Mouse (Mus musculus): ENCODE data around the gene Opn4. TPM values are rescaled to one million over a fixed set of nuclear protein-coding genes. Genes with fewer than 3 reads are reported as not detected.

Opn4 gene
- polyA plus RNA-seq, 1 experiment, result not detected

GRCm38 (mm10) chr14:34585358-34586105, 14.4 kb downstream of the Opn4 start:
- Histone ChIP-seq H3K27me3 (replicated peaks) (peaks cover 52% of the 10 kb centered on the region), H3K36me3 (replicated peaks; ENCODE audit: low read length) (no peaks in the 10 kb centered on the region), H3K4me3 (replicated peaks) (no peak overlapping the region), H3K4me1 (peaks cover 3% of the 10 kb centered on the region; the same call in 1 of the 2 replicates), H3K9me3 (no peaks in the 10 kb centered on the region)
- no peak for TF ChIP-seq GATA1 (IDR thresholded peaks at IDR 0.05; ENCODE audit: borderline replicate concordance, low read length)
- no peak for TF ChIP-seq FLI1 (IDR thresholded peaks at IDR 0.05; ENCODE audit: low read length)

GRCm38 (mm10) chr14:34582740-34583427, 17.1 kb downstream of the Opn4 start:
- Histone ChIP-seq H3K27me3 (replicated peaks) (peaks cover 45% of the 10 kb centered on the region), H3K36me3 (replicated peaks; ENCODE audit: low read length) (no peaks in the 10 kb centered on the region), H3K4me1 (no peaks in the 10 kb centered on the region), H3K4me3 (replicated peaks) (no peak overlapping the region), H3K9me3 (no peaks in the 10 kb centered on the region)
- TF ChIP-seq FLI1 (IDR thresholded peaks at IDR 0.05; ENCODE audit: low read length) (no peak), GATA1 (IDR thresholded peaks at IDR 0.05; ENCODE audit: borderline replicate concordance, low read length) (no peak)

- Histone ChIP-seq H3K4me1 (peaks cover 11% of the 10 kb centered on the region), H3K27me3 (replicated peaks) (peaks cover 40% of the 10 kb centered on the region), H3K36me3 (replicated peaks; ENCODE audit: low read length) (no peaks in the 10 kb centered on the region), H3K9me3 (no peaks in the 10 kb centered on the region), H3K4me3 (replicated peaks) (no peak overlapping the region)
- no peak for TF ChIP-seq FLI1 (IDR thresholded peaks at IDR 0.05; ENCODE audit: low read length)
- TF ChIP-seq GATA1 (IDR thresholded peaks at IDR 0.05; ENCODE audit: borderline replicate concordance, low read length), result no peak
Observed at GRCm38 (mm10) chr14:34576858-34577257, 23.1 kb downstream of the Opn4 start.

- no peak overlapping the region for H3K4me3 ChIP-seq (replicated peaks)
- H3K9me3 ChIP-seq, result no peaks in the 10 kb centered on the region
- H3K36me3 ChIP-seq (replicated peaks; ENCODE audit: low read length), result no peaks in the 10 kb centered on the region
- H3K27me3 ChIP-seq (replicated peaks), result peaks cover 49% of the 10 kb centered on the region
- no peak for TF ChIP-seq FLI1 (IDR thresholded peaks at IDR 0.05; ENCODE audit: low read length)
- no peak for TF ChIP-seq GATA1 (IDR thresholded peaks at IDR 0.05; ENCODE audit: borderline replicate concordance, low read length)
- peaks cover 15% of the 10 kb centered on the region for H3K4me1 ChIP-seq
Observed at GRCm38 (mm10) chr14:34574068-34574467, 25.9 kb downstream of the Opn4 start.

- H3K27me3 ChIP-seq (replicated peaks), result peaks cover 50% of the 10 kb centered on the region
- peaks cover 15% of the 10 kb centered on the region for H3K4me1 ChIP-seq
- no peaks in the 10 kb centered on the region for H3K36me3 ChIP-seq (replicated peaks; ENCODE audit: low read length)
- TF ChIP-seq GATA1 (IDR thresholded peaks at IDR 0.05; ENCODE audit: borderline replicate concordance, low read length) (no peak), FLI1 (IDR thresholded peaks at IDR 0.05; ENCODE audit: low read length) (no peak)
- H3K4me3 ChIP-seq (replicated peaks), result no peak overlapping the region
- H3K9me3 ChIP-seq, result no peaks in the 10 kb centered on the region
Observed at GRCm38 (mm10) chr14:34573348-34573913, 26.5 kb downstream of the Opn4 start.

- TF ChIP-seq FLI1 (IDR thresholded peaks at IDR 0.05; ENCODE audit: low read length) (no peak), GATA1 (IDR thresholded peaks at IDR 0.05; ENCODE audit: borderline replicate concordance, low read length) (no peak)
- peaks cover 49% of the 10 kb centered on the region for H3K27me3 ChIP-seq (replicated peaks)
- no peaks in the 10 kb centered on the region for H3K9me3 ChIP-seq
Observed at GRCm38 (mm10) chr14:34571610-34572387, 28.1 kb downstream of the Opn4 start.

GRCm38 (mm10) chr14:34570903-34571302, 29.0 kb downstream of the Opn4 start:
- Histone ChIP-seq H3K9me3 (no peaks in the 10 kb centered on the region), H3K4me1 (peaks cover 15% of the 10 kb centered on the region), H3K4me3 (replicated peaks) (no peak overlapping the region), H3K27me3 (replicated peaks) (peaks cover 43% of the 10 kb centered on the region), H3K36me3 (replicated peaks; ENCODE audit: low read length) (no peaks in the 10 kb centered on the region)
- TF ChIP-seq GATA1 (IDR thresholded peaks at IDR 0.05; ENCODE audit: borderline replicate concordance, low read length), result no peak
- no peak for TF ChIP-seq FLI1 (IDR thresholded peaks at IDR 0.05; ENCODE audit: low read length)

More at GRCm38 (mm10) chr14:34571610-34572387, 28.1 kb downstream of the Opn4 start:
- no peaks in the 10 kb centered on the region for H3K36me3 ChIP-seq (replicated peaks; ENCODE audit: low read length)
- H3K4me3 ChIP-seq (replicated peaks), result no peak overlapping the region
- peaks cover 15% of the 10 kb centered on the region for H3K4me1 ChIP-seq

GRCm38 (mm10) chr14:34570294-34570693, 29.6 kb downstream of the Opn4 start:
- H3K36me3 ChIP-seq (replicated peaks; ENCODE audit: low read length), result no peaks in the 10 kb centered on the region
- peaks cover 15% of the 10 kb centered on the region for H3K4me1 ChIP-seq
- no peak for TF ChIP-seq GATA1 (IDR thresholded peaks at IDR 0.05; ENCODE audit: borderline replicate concordance, low read length)
- peaks cover 43% of the 10 kb centered on the region for H3K27me3 ChIP-seq (replicated peaks)
- H3K9me3 ChIP-seq, result no peaks in the 10 kb centered on the region
- H3K4me3 ChIP-seq (replicated peaks), result no peak overlapping the region

- no peaks in the 10 kb centered on the region for H3K9me3 ChIP-seq
- H3K36me3 ChIP-seq (replicated peaks; ENCODE audit: low read length), result no peaks in the 10 kb centered on the region
- H3K4me1 ChIP-seq, result peaks cover 15% of the 10 kb centered on the region
- TF ChIP-seq FLI1 (IDR thresholded peaks at IDR 0.05; ENCODE audit: low read length) (no peak), GATA1 (IDR thresholded peaks at IDR 0.05; ENCODE audit: borderline replicate concordance, low read length) (no peak)
- peaks cover 41% of the 10 kb centered on the region for H3K27me3 ChIP-seq (replicated peaks)
- peak overlapping the region; percentile 44 for H3K4me3 ChIP-seq (replicated peaks)
Observed at GRCm38 (mm10) chr14:34569534-34570194, 30.3 kb downstream of the Opn4 start.

Measured in megakaryocyte, embryonic 14.5 days (primary cell).